Mouse (Mus musculus) myocyte (in vitro differentiated cells): Measurements from ENCODE around the gene Usp24.

Experiments
- CEBPB ChIP-seq: IDR thresholded peaks from 2 replicates; pipeline ENCODE4 v1.6.1; 2011; ENCODE audit warnings: mild to moderate bottlenecking, moderate library complexity; ENCODE audit not compliant: poor library complexity, insufficient read depth, severe bottlenecking
- E2F4 ChIP-seq: IDR thresholded peaks from one replicate; pipeline ENCODE4 v1.6.1; 2011; ENCODE audit warnings: mild to moderate bottlenecking, control low read depth, moderate library complexity; ENCODE audit not compliant: insufficient read depth
- MAX ChIP-seq: IDR thresholded peaks from one replicate; pipeline ENCODE4 v1.6.1; 2011; ENCODE audit warnings: low read depth, mild to moderate bottlenecking, control low read depth
- MYOD1 ChIP-seq, 3 experiments: IDR thresholded peaks; one replicate each; pipeline ENCODE4 v1.6.1; 2011; ENCODE audit warnings: control low read depth in 2 of 3, low read depth in 2 of 3, mild to moderate bottlenecking in 2 of 3, moderate library complexity in 1 of 3; ENCODE audit not compliant: insufficient read length in 2 of 3, control insufficient read depth in 1 of 3
- MYOG ChIP-seq, 3 experiments: IDR thresholded peaks; one replicate each; pipeline ENCODE4 v1.6.1; 2011; ENCODE audit warnings: control low read depth in 2 of 3, low read depth in 2 of 3, mild to moderate bottlenecking in 2 of 3; ENCODE audit not compliant: insufficient read length in 2 of 3, control insufficient read depth in 1 of 3, insufficient read depth in 1 of 3
- POLR2A ChIP-seq: IDR thresholded peaks from one replicate; pipeline ENCODE4 v1.6.1; 2011; ENCODE audit warnings: low read depth, mild to moderate bottlenecking, control low read depth, moderate library complexity; ENCODE audit not compliant: insufficient read length
- POLR2AphosphoS2 ChIP-seq: IDR thresholded peaks from one replicate; pipeline ENCODE4 v1.6.1; 2011; ENCODE audit warnings: low read depth, control low read depth; ENCODE audit not compliant: insufficient read length
- REST ChIP-seq: IDR thresholded peaks from one replicate; pipeline ENCODE4 v1.6.1; 2011; ENCODE audit warnings: mild to moderate bottlenecking, control low read depth, moderate library complexity; ENCODE audit not compliant: insufficient read depth, insufficient read length
- SRF ChIP-seq: IDR thresholded peaks from one replicate; pipeline ENCODE4 v1.6.1; 2011; ENCODE audit warnings: low read depth; ENCODE audit not compliant: control insufficient read depth, insufficient read length
- TCF12 ChIP-seq: IDR thresholded peaks from one replicate; pipeline ENCODE4 v1.6.1; 2011; ENCODE audit warnings: mild to moderate bottlenecking, control low read depth; ENCODE audit not compliant: poor library complexity, insufficient read depth, severe bottlenecking
- TCF3 ChIP-seq: IDR thresholded peaks from one replicate; pipeline ENCODE4 v1.6.1; 2011; ENCODE audit warnings: low read depth, control low read depth; ENCODE audit not compliant: insufficient read length
- USF1 ChIP-seq: IDR thresholded peaks from one replicate; pipeline ENCODE4 v1.6.1; 2011; ENCODE audit warnings: low read depth, mild to moderate bottlenecking, control low read depth, moderate library complexity

DNA sequence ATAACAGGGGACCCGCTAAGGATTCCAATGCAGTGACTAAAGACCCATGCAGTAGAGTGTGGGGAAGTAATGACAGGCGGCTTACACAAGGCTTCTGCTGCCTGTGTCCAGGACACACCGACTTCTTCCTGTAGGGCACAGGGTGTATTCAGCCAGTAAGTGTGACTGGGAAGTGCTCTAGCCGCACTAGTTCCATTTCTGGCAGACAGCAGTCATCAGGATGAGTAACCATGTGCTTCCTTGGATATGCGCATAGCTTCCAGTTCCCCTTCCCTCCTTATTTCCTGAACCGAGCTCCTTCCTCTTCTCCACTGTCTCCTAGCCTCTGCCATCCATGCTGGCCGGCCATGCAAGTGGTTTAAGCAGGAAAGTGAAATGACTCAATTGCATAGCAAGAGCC lies 113.1 kb downstream of the Usp24 start:
- TF ChIP-seq POLR2A (no peak), USF1 (no peak), MAX (no peak), E2F4 (no peak), SRF (no peak), MYOG (IDR thresholded peaks at IDR 0.05; ENCODE audit: control insufficient read depth in 1 of 3, insufficient read depth in 1 of 3, insufficient read length in 2 of 3, low read depth in 2 of 3) (no peak), POLR2AphosphoS2 (no peak), MYOD1 (IDR thresholded peaks at IDR 0.05; ENCODE audit: control insufficient read depth in 1 of 3, insufficient read length in 2 of 3, low read depth in 2 of 3) (no peak), CEBPB (no peak), TCF12 (no peak), TCF3 (no peak), REST (no peak)
